Mouse (Mus musculus) brain, embryonic 14.5 days (tissue): Measurements from ENCODE around the gene Gm20481.

ENCODE experiments used
- CTCF ChIP-seq: fragments of 200-500 bp; IDR thresholded peaks from 2 replicates; pipeline ENCODE4 v1.5.1; 2012; ENCODE audit warnings: inconsistent platforms, mild to moderate bottlenecking, moderate library complexity, borderline replicate concordance; ENCODE audit not compliant: insufficient read depth, insufficient read length; ENCODE audit errors: extremely low read depth
- POLR2A ChIP-seq: fragments of 200-500 bp; IDR thresholded peaks from 2 replicates; pipeline ENCODE4 v1.6.1; 2012; ENCODE audit warnings: mild to moderate bottlenecking, inconsistent platforms, borderline replicate concordance; ENCODE audit not compliant: poor library complexity, insufficient read depth, insufficient read length, severe bottlenecking; ENCODE audit errors: extremely low read depth

GRCm38 (mm10) chr17:35017706-35018030 lies 48.0 kb downstream of the Gm20481 start:
- TF ChIP-seq CTCF (no peak), POLR2A (no peak)
